ENCODE assay signal across 8 mouse cellular contexts in the genomic region with DNA sequence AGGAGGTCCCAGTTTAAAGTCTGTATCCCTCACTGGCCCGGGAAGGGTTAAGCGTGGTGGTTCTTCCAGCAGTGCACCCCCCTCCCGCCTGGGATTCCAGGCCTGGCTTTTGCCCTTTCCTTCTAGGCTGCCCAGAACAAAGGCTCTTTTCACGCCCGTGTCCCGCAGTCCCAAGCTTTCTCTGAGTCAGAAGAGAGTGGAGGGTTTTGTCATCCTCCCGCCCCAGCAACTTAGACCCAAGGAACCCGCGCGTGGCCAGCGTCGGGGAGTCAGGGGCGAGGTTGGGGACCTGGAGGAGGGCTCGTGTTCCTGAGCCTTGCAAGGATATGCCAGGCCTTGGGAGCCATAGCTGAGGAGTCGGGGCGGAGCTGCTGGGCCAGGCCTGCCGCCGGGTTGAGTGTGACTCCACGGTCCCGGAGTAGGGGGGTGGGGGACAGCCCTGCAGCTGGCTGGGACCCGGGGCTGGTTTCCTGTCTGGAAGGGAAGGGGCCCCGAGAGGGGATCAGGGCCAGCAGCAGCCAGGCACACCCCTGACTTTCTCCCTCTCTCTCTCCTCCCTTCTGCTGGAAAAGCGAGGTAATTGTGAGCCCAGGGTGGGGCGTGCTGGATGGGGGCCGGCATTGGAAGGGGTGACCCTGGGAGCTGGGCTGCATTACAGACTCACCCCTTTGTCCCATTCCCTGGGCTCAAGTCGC. TPM values are rescaled to one million over a fixed set of nuclear protein-coding genes. Genes with fewer than 3 reads are reported as not detected.
DNase-seq lines count a peak whose midpoint lies in the region; ATAC-seq lines count a peak whose summit lies in the region.

No protein-coding gene starts in this region.

- H3K27ac ChIP-seq in forebrain, embryonic 12.5 days = peak overlapping the region; percentile 93
- peak overlapping the region; percentile 100 for H3K27ac ChIP-seq in hindbrain, embryonic 10.5 days
- H3K27ac ChIP-seq in limb, embryonic 15.5 days = peak overlapping the region; percentile 100
- H3K27ac ChIP-seq in midbrain, embryonic 16.5 days (ENCODE audit: low read length) = peak overlapping the region; percentile 81

- H3K4me3 ChIP-seq in forebrain, embryonic 12.5 days (replicated peaks) = peak overlapping the region; percentile 45
- peak overlapping the region; percentile 84 for H3K4me3 ChIP-seq in hindbrain, embryonic 10.5 days
- H3K4me3 ChIP-seq in limb, embryonic 15.5 days = peak overlapping the region; percentile 54
- H3K4me3 ChIP-seq in midbrain, embryonic 16.5 days (ENCODE audit: low read depth, low read length) = peak overlapping the region; percentile 37

- under 1% methylated on average over 23 of the region's 26 CpGs for WGBS in forebrain, embryonic 12.5 days
- WGBS in hindbrain, embryonic 10.5 days = under 1% methylated on average over 26 of the region's 26 CpGs
- WGBS in limb, embryonic 15.5 days = under 1% methylated on average over 26 of the region's 26 CpGs
- 2% methylated on average over 26 of the region's 26 CpGs for WGBS in midbrain, embryonic 16.5 days

- H3K36me3 ChIP-seq in forebrain, embryonic 12.5 days (replicated peaks) = no peaks in the 10 kb centered on the region
- H3K36me3 ChIP-seq in hindbrain, embryonic 10.5 days = peaks cover 11% of the 10 kb centered on the region; the same call in 1 of the 2 replicates
- peaks cover 5% of the 10 kb centered on the region; the same call in 1 of the 2 replicates for H3K36me3 ChIP-seq in limb, embryonic 15.5 days
- H3K36me3 ChIP-seq in midbrain, embryonic 16.5 days (ENCODE audit: control insufficient read depth, insufficient read depth, low read length) = no peaks in the 10 kb centered on the region

- peak overlapping the region; percentile 78 for H3K9ac ChIP-seq in forebrain, embryonic 12.5 days
- H3K9ac ChIP-seq in limb, embryonic 15.5 days = peak overlapping the region; percentile 63
- peak overlapping the region; percentile 66 for H3K9ac ChIP-seq in midbrain, embryonic 16.5 days (ENCODE audit: low read depth, low read length)

- DNase-seq in CD4-positive, CD25-positive, alpha-beta regulatory T cell, adult 2 months (ENCODE audit: low read depth, low spot score) = peak; percentile 39
- peak; percentile 56 for DNase-seq in R1 (ENCODE audit: low read depth, low spot score)
- DNase-seq in hindbrain, embryonic 10.5 days (ENCODE audit: low spot score) = peak; percentile 92
- peak; percentile 49 to 74 for DNase-seq in thymus, postnatal 36 days
- no peak for DNase-seq in frontal cortex, postnatal 14 days (ENCODE audit: low spot score in 2 of 2)

- peak; percentile 71 for ATAC-seq in forebrain, embryonic 12.5 days (ENCODE audit: low FRiP score)
- ATAC-seq in limb, embryonic 15.5 days (ENCODE audit: insufficient number of reproducible peaks, low FRiP score, low TSS enrichment, low read depth) = peak; percentile 90
- ATAC-seq in midbrain, embryonic 16.5 days = peak; percentile 74

- no peaks in the 10 kb centered on the region for H3K9me3 ChIP-seq in forebrain, embryonic 12.5 days
- H3K9me3 ChIP-seq in hindbrain, embryonic 10.5 days = no peaks in the 10 kb centered on the region
- no peaks in the 10 kb centered on the region for H3K9me3 ChIP-seq in limb, embryonic 15.5 days
- H3K9me3 ChIP-seq in midbrain, embryonic 16.5 days (replicated peaks; ENCODE audit: control insufficient read depth, low read length, poor library complexity, severe bottlenecking) = no peaks in the 10 kb centered on the region

- peaks cover 40% of the 10 kb centered on the region for H3K27me3 ChIP-seq in forebrain, embryonic 12.5 days
- H3K27me3 ChIP-seq in hindbrain, embryonic 10.5 days (ENCODE audit: insufficient read depth, poor library complexity, severe bottlenecking) = peaks cover 25% of the 10 kb centered on the region
- no peaks in the 10 kb centered on the region for H3K27me3 ChIP-seq in limb, embryonic 15.5 days
- H3K27me3 ChIP-seq in midbrain, embryonic 16.5 days (ENCODE audit: control insufficient read depth, insufficient read depth, low read depth, low read length) = peaks cover 13% of the 10 kb centered on the region

- H3K4me2 ChIP-seq in forebrain, embryonic 12.5 days = peak overlapping the region; percentile 70
- peak overlapping the region; percentile 81 for H3K4me2 ChIP-seq in limb, embryonic 15.5 days
- peak overlapping the region; percentile 54 for H3K4me2 ChIP-seq in midbrain, embryonic 16.5 days (ENCODE audit: low read length)

- H3K4me1 ChIP-seq in forebrain, embryonic 12.5 days = peaks cover 48% of the 10 kb centered on the region
- peaks cover 77% of the 10 kb centered on the region for H3K4me1 ChIP-seq in hindbrain, embryonic 10.5 days (replicated peaks)
- peaks cover 56% of the 10 kb centered on the region for H3K4me1 ChIP-seq in limb, embryonic 15.5 days
- peaks cover 21% of the 10 kb centered on the region for H3K4me1 ChIP-seq in midbrain, embryonic 16.5 days (ENCODE audit: control insufficient read depth, insufficient read depth, low read length)

RNA-seq across cellular contexts. Expression of gene Rtkn, which starts 1.8 kb away (rescaled TPM):
- polyA plus RNA-seq in forebrain, embryonic 12.5 days (2016; fragmentation: Nextera tagmentation; extraction: Ambion mirVana) = 19.9 and 20.1 TPM in 2 replicates
- polyA plus RNA-seq in hindbrain, embryonic 10.5 days (2016; fragmentation: Nextera tagmentation; extraction: Ambion mirVana) = 40.5 and 46.4 TPM in 2 replicates
- 76.7 and 79.5 TPM in 2 replicates for polyA plus RNA-seq in limb, embryonic 15.5 days (2015; fragmentation: Nextera tagmentation; extraction: Ambion mirVana)
- 10.7 TPM in 2 replicates for polyA plus RNA-seq in midbrain, embryonic 16.5 days (2015; fragmentation: Nextera tagmentation; extraction: Ambion mirVana)

RNA-seq across cellular contexts. Expression of gene Ino80b, which starts 11.8 kb away (rescaled TPM):
- polyA plus RNA-seq in forebrain, embryonic 12.5 days (2016; fragmentation: Nextera tagmentation; extraction: Ambion mirVana) = 19.0 and 20.6 TPM in 2 replicates
- 19.8 and 22.8 TPM in 2 replicates for polyA plus RNA-seq in hindbrain, embryonic 10.5 days (2016; fragmentation: Nextera tagmentation; extraction: Ambion mirVana)
- polyA plus RNA-seq in limb, embryonic 15.5 days (2015; fragmentation: Nextera tagmentation; extraction: Ambion mirVana) = 9.9 and 10.0 TPM in 2 replicates
- 13.3 and 14.5 TPM in 2 replicates for polyA plus RNA-seq in midbrain, embryonic 16.5 days (2015; fragmentation: Nextera tagmentation; extraction: Ambion mirVana)

RNA-seq across cellular contexts. Expression of gene Wbp1, which starts 15.7 kb away (rescaled TPM):
- polyA plus RNA-seq in forebrain, embryonic 12.5 days (2016; fragmentation: Nextera tagmentation; extraction: Ambion mirVana) = 202 and 219 TPM in 2 replicates
- 157 and 245 TPM in 2 replicates for polyA plus RNA-seq in hindbrain, embryonic 10.5 days (2016; fragmentation: Nextera tagmentation; extraction: Ambion mirVana)
- 89.8 and 91.4 TPM in 2 replicates for polyA plus RNA-seq in limb, embryonic 15.5 days (2015; fragmentation: Nextera tagmentation; extraction: Ambion mirVana)
- 148 and 163 TPM in 2 replicates for polyA plus RNA-seq in midbrain, embryonic 16.5 days (2015; fragmentation: Nextera tagmentation; extraction: Ambion mirVana)

RNA-seq across cellular contexts. Expression of gene Wdr54, which starts 19.2 kb away (rescaled TPM):
- polyA plus RNA-seq in forebrain, embryonic 12.5 days (2016; fragmentation: Nextera tagmentation; extraction: Ambion mirVana) = 12.5 and 15.4 TPM in 2 replicates
- 14.2 and 15.9 TPM in 2 replicates for polyA plus RNA-seq in hindbrain, embryonic 10.5 days (2016; fragmentation: Nextera tagmentation; extraction: Ambion mirVana)
- 4.8 and 5.4 TPM in 2 replicates for polyA plus RNA-seq in limb, embryonic 15.5 days (2015; fragmentation: Nextera tagmentation; extraction: Ambion mirVana)
- polyA plus RNA-seq in midbrain, embryonic 16.5 days (2015; fragmentation: Nextera tagmentation; extraction: Ambion mirVana) = 20.1 and 22.9 TPM in 2 replicates

RNA-seq across cellular contexts. Expression of gene 1700003E16Rik, which starts 19.2 kb away (rescaled TPM):
- 1.8 and 2.7 TPM in 2 replicates for polyA plus RNA-seq in forebrain, embryonic 12.5 days (2016; fragmentation: Nextera tagmentation; extraction: Ambion mirVana)
- 3.1 and 6.0 TPM in 2 replicates for polyA plus RNA-seq in hindbrain, embryonic 10.5 days (2016; fragmentation: Nextera tagmentation; extraction: Ambion mirVana)
- polyA plus RNA-seq in limb, embryonic 15.5 days (2015; fragmentation: Nextera tagmentation; extraction: Ambion mirVana) = 3.1 and 3.4 TPM in 2 replicates
- 11.4 and 16.3 TPM in 2 replicates for polyA plus RNA-seq in midbrain, embryonic 16.5 days (2015; fragmentation: Nextera tagmentation; extraction: Ambion mirVana)

Comparison
In these comparisons a context has a peak if more than half of its experiments do, and no peak if none do; other contexts are left out.
1. DNase-seq: peak in CD4-positive, CD25-positive, alpha-beta regulatory T cell, adult 2 months (single experiment), R1 (single experiment), hindbrain, embryonic 10.5 days (single experiment) and thymus, postnatal 36 days (2 of 2); none in frontal cortex, postnatal 14 days (0 of 2).
2. Peak in every context shown above with its lines, with median percentiles within 50 percentile points of each other: ATAC-seq, H3K27ac ChIP-seq, H3K4me2 ChIP-seq, H3K4me3 ChIP-seq and H3K9ac ChIP-seq.